Mouse (Mus musculus) E14TG2a.4 (cell line): Measurements from ENCODE around the gene Gm13290.

Experiments
- CTCF ChIP-seq: conservative IDR thresholded peaks from 2 replicates; pipeline ENCODE4 v1.5.1; 2014; ENCODE audit warnings: low read length
- POU5F1 ChIP-seq: IDR thresholded peaks from 2 replicates; pipeline ENCODE4 v1.6.1; 2014; ENCODE audit warnings: low read length, borderline replicate concordance

DNA sequence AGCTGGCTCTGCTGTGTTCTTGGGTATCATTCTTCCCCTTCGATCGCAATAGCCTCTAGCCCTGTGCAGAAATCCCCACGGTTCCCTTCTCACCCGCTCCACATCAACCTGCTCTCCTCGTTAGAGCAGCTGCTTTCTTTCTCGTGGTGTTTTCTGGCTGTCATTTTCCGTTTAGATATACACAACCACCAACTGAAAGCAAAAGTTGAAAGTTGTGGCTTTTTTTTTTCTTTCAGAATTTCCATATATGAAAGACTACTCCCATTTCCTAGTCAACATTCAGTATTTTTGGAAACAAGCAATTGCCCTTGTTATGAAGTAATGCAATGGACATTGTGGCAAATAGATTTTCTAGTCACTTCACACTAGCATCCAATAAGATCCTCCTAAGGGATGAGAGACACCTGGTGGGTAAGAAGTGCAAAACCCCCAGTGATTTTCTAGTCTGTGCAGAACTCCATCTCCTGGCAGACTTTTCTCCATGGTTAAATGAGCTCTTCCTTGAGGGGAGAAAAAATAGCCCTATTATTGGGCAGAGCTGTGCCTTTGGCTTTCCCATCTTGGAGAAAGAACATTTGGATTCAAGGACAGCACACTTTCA, 30.8 kb upstream of the Gm13290 start:
- no peak for TF ChIP-seq CTCF
- TF ChIP-seq POU5F1, result no peak
